Mouse (Mus musculus): ENCODE data around the gene 4930512M02Rik.
A peak's percentile ranks its signal among the peaks of the same experiment; 100 is the strongest.

The 4930512M02Rik gene

GRCm38 (mm10) chr11:11565146-11565820, 62.4 kb downstream of the 4930512M02Rik start:
- DNase-seq (ENCODE audit: inconsistent age in 2 of 2, low spot score in 1 of 2), result no peak

- DNase-seq (ENCODE audit: inconsistent age in 2 of 2, low spot score in 1 of 2), result no peak
Observed at GRCm38 (mm10) chr11:11564266-11565044, 63.2 kb downstream of the 4930512M02Rik start.

- no peak for DNase-seq (ENCODE audit: inconsistent age in 2 of 2, low spot score in 1 of 2)
Observed at GRCm38 (mm10) chr11:11561118-11561517, 66.5 kb downstream of the 4930512M02Rik start.

GRCm38 (mm10) chr11:11559099-11559686, 68.4 kb downstream of the 4930512M02Rik start:
- no peak for DNase-seq (ENCODE audit: inconsistent age in 2 of 2, low spot score in 1 of 2)

- no peak for DNase-seq (ENCODE audit: inconsistent age in 2 of 2, low spot score in 1 of 2)
Observed at GRCm38 (mm10) chr11:11558662-11559061, 69.0 kb downstream of the 4930512M02Rik start.

GRCm38 (mm10) chr11:11557173-11557967, 70.3 kb downstream of the 4930512M02Rik start:
- peak; percentile 36 to 82 for DNase-seq (ENCODE audit: inconsistent age in 2 of 2, low spot score in 1 of 2)

GRCm38 (mm10) chr11:11556186-11556585, 71.4 kb downstream of the 4930512M02Rik start:
- no peak for DNase-seq (ENCODE audit: inconsistent age in 2 of 2, low spot score in 1 of 2)

GRCm38 (mm10) chr11:11555563-11555962, 72.1 kb downstream of the 4930512M02Rik start:
- no peak for DNase-seq (ENCODE audit: inconsistent age in 2 of 2, low spot score in 1 of 2)

- DNase-seq (ENCODE audit: inconsistent age in 2 of 2, low spot score in 1 of 2), result peak in 1 of 2 experiments; percentile 42
Observed at GRCm38 (mm10) chr11:11547597-11548240, 79.9 kb downstream of the 4930512M02Rik start.

- no peak for DNase-seq (ENCODE audit: inconsistent age in 2 of 2, low spot score in 1 of 2)
Observed at GRCm38 (mm10) chr11:11546903-11547511, 80.6 kb downstream of the 4930512M02Rik start.

GRCm38 (mm10) chr11:11545948-11546347, 81.7 kb downstream of the 4930512M02Rik start:
- DNase-seq (ENCODE audit: inconsistent age in 2 of 2, low spot score in 1 of 2), result no peak
